Mouse (Mus musculus) adrenal gland, postnatal 14 days (tissue): ENCODE measurements around the gene Tmem33. TPM values are rescaled to one million over a fixed set of nuclear protein-coding genes. Genes with fewer than 3 reads are reported as not detected.

Experiments
- DNase-seq: peaks from one replicate; pipeline ENCODE4 v3.0.0; 2021; ENCODE audit warnings: mixed read lengths
- total RNA-seq: library from RNA; stranded (reverse); gene quantifications from 2 replicates; pipeline ENCODE4 v1.2.3, GENCODE M21; 2021

The Tmem33 gene
- total RNA-seq, 1 experiment from 2014 or later = 90.7 TPM

- no peak for DNase-seq
Measured at GRCm38 (mm10) chr5:67258473-67258872, 1.9 kb upstream of the Tmem33 start.

DNA sequence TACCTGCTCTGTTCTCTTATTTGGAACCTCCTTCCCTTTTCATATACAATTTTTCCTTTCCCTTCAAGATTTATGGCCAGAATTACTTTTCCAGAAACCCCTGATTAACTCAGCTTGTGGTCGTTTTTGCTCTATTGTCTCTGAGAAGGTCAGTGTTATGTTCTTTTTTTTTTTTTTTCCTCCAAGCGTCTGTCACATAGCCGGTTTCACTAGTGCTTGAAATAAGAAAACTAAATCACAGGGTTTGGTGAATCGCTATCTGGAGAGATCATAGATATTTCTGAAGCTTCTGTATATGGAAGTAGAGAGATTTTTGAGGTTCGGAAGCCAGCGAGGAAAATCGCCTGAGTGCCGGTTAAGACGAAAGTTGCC is 220 bp upstream of the Tmem33 start:
- DNase-seq = no peak

GRCm38 (mm10) chr5:67262964-67263363 is 2.6 kb downstream of the Tmem33 start:
- no peak for DNase-seq

- DNase-seq = no peak
Measured at GRCm38 (mm10) chr5:67266106-67266505, 5.7 kb downstream of the Tmem33 start.

DNA sequence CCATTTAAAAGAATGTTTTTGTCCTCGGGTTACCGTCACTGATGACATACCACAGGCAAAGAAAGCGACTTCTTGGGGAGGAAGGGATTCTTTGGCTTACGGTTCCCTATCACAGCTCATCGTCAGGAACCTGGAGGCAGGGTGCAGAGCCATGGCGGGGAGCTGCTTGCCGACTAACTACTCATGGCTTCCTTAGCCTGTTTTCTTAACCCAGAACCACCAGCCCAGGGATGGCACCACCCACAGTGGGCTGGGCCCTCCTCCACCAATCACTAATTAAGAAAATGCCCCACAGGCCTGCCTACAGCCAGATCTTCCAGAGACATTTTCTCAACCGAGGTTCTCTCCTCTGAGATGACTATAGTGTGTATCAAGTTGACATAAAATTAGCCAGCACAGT is 8.9 kb downstream of the Tmem33 start:
- DNase-seq = no peak

DNA sequence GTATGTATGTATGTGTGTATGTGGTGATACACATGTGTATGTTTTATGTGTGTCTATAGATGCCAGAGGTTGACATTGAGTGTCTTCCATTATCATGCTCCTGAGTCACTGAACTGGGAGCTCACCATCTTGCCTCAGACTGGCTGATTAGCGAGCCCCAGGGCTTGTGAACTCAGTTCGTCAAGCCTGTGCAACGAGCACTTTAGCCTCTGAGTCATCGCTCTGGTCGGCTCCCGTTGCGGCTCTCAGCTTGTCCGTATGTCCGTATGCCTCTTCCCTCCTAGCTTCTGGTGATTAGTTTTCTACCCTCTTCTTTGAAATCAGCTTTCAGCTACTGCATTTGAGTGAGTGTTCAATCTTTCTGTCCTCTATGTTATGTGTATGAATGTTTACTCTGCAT is 19.0 kb downstream of the Tmem33 start:
- DNase-seq = no peak

DNA sequence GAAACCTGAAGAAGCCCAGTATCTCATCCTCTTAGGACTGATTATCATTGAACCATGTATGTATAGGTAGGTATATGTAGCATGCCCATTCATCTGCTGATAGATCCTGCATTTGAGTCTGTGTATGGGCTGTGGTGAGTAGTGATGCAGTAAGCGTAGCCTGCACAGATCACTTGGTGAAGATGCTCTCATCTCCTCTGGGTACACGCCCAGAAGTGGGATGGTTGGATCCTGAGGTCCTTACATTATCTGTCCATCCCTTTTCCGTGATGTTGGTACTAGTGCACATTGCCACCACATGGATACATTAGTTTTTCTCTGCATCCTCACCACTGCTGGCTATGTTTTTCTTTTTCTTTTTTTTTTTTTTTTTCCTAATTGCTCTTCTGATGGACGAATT is 19.5 kb downstream of the Tmem33 start:
- no peak for DNase-seq

GRCm38 (mm10) chr5:67280400-67280799 is 20.0 kb downstream of the Tmem33 start:
- DNase-seq = no peak

DNA sequence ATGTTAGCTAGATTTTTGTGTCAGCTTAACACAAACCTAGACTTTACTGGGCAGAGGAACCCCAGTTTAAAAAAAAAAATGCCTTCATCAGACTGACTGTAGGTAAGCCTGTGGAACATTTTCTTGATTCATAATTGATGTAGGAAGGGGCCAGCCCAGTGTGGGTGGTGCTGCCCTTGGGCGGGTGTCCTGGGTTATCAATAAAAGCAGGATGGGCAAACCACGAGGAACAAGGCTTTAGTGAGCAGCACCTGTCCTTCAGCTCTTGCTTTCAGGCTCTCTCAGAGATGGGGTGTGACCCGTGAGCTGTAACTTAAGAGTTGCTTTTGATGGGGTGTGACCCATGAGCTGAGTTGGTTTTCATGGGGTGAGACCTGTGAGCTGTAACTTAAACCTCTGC is 34.7 kb downstream of the Tmem33 start:
- no peak for DNase-seq

- DNase-seq = no peak
Measured at GRCm38 (mm10) chr5:67295682-67296081, 35.3 kb downstream of the Tmem33 start.

DNA sequence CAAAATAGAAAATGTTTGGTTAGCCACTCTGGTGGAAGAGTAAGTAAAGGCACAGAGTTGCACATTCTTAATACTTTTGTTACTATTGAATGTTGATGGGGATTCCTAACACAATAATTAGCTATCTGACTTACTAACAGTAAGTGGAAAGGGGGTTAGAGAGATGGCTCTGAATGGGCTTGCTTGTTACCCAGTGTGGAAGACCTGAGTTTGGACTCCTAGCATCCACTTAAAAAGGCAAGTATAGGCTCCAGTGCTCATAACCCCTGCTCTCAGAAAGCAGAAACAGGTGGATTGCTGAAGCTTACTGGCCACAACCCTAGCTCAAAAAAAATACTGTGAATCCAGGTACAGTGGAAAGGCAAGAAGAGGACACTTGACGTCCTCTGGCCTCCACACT is 35.8 kb downstream of the Tmem33 start:
- DNase-seq = no peak

DNA sequence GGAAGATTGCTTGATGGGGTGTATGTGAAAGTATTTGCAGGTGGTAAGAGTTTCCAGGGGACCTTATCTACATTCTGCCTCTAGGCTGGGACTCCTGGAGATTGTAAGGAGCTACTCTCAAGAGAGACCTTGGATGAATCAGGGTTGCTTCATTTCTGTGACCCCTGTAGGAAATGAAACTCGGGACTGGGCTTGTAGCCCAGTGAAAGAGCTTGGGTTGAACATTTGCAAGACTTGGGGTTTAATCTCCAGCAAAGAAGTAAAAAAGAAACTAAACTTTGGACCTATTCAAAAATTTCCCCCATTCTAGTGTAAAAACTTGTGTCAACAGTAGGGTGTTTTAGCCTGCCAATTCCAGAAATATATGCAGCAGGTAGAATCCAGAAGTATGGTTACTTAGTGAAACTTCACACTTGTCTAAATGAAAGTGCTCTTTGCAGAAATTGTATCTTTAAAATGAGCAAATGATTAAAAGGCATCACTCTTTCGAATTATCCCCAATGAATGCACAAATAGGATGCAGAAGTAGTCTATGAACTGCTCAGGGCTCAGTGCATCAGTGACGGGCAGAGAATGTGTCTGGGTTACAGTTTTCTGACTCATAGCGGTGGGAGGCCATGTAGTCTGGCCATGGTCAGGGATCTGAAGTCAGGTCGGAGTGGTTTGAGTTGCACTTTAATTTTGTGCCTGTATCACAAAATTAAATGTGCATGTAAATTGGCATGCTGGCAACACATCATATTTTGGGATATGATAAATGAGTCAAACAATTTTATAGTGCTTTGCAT is 36.9 kb downstream of the Tmem33 start:
- peak; percentile 15 for DNase-seq

DNA sequence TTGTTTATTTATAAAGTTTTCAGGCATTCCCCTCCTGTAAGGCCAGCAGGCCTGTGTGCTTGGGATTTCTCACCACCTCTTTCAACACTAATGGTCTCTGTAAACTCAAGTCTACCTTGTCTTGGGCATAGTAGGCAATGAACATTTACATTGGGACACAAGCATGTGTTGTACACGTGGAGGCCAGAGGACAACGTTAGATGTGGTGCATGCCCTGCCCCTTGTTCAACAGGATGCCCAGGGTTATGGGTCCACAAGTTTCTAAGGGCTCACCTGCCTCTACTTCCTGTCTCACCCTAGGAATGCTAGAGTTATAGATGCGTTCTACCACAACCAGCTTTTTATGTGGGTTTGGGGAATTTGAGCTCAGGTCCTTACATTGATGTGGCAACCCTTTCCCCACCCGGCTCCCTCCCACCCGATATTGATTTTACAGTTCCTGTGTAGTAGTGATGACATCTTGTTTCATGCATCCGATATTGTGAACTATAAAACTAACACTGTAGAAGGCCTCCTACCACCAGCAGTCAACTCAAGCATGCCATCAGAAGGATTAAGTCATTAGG is 39.6 kb downstream of the Tmem33 start:
- DNase-seq = no peak

DNA sequence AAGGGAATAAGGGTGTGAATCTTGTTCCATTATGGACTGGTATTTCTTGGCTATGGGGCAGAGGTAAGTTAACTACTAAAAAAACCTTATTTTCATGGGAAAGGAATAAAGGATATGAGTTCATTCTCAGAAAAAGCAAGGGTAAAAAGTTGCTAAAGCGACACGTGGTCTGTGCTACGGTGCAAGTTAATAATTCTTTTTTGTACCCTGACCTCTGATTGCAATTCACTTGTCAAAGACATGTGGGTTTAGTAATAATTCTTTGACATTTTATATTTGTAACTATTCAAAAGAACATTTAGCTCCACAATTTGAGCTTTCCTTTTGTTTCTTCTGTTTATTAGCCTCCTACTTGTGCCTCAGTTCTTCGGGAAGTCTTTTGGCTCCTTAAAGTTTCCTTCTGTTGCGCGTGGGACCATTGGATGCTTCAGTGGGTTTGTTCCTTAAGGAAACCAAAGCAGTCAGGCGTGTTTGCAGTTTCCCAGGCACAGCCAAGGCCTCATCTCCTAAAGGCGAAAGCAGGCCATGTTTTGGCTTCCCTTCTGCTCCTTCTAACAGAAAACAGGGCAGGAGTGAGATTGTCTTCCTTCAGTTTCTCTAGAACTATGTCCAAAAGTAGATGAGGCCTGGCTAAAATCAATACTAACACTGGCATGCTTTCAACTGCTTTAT is 40.7 kb downstream of the Tmem33 start:
- no peak for DNase-seq

DNA sequence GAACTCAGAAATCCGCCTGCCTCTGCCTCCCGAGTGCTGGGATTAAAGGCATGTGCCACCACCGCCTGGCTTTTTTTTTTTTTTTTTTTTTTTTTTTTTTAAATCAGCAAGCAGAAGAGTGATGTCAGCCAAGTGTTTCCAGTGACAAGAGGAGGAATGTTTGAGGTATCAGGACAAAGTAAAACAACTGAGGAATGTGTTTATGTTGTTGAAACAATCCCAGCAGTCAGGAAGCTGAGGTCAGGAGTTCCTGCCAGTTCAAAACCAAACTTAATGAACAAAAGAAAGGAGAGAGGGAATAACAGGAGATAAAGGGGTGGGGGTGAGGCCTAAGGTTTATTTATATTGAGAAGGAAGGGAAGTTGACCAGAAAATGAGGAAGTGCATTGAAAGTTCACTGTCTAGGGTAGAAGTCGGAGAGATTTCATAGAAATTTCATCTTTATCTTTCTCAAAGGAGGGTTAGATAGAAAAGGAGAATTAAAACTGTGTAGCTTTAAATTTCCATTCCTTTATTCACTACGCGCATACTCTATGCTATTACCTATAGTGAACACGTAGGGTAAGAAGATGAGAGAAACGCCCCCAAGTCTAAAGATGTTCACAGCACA is 41.5 kb downstream of the Tmem33 start:
- no peak for DNase-seq

GRCm38 (mm10) chr5:67303816-67304215 is 43.5 kb downstream of the Tmem33 start:
- DNase-seq = no peak

DNA sequence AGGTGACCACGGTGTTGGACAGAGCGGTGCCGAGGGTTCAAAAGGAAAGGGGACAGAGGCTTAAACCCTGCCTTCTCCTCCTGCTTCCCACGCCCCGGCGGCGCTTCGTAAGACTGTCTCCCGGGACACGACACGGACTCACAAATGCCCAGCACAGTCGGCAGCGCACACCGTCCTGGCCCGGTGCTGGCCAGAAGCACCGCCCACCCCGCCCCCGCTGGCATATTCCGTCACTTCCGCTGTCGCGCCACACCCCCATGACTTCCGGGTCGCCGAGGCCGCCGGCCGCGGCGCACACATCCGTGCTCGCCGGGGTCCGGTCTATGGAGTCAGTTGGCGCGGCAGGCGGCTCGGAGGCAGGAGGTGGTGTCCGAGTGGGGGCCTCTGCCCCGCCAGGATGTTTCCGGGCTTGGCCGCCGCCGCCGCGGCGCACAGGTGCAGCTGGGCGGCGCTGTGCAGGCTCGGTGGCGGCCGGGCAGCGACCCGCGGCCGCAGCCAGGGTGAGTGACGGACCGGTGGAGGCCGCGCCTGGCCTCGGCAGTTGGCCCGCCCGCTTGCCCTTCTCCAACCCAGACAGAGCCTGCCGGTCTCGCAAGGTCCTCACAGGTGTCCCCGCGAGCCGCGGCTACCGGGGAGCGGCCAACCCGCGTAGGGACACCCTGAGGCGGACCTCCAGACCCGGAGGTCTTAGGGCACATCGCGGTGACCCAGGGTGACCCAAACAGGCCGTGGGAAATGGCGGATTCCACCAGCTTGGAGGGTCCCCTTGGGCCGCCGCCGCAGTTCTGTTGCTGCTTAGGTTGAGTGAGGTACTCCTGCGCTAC is 46.5 kb downstream of the Tmem33 start, which contains the start of gene Slc30a9:
Slc30a9 (plus strand) TSS at position 258 of the 824 bp plus-strand sequence.
- peak; percentile 97 for DNase-seq

DNA sequence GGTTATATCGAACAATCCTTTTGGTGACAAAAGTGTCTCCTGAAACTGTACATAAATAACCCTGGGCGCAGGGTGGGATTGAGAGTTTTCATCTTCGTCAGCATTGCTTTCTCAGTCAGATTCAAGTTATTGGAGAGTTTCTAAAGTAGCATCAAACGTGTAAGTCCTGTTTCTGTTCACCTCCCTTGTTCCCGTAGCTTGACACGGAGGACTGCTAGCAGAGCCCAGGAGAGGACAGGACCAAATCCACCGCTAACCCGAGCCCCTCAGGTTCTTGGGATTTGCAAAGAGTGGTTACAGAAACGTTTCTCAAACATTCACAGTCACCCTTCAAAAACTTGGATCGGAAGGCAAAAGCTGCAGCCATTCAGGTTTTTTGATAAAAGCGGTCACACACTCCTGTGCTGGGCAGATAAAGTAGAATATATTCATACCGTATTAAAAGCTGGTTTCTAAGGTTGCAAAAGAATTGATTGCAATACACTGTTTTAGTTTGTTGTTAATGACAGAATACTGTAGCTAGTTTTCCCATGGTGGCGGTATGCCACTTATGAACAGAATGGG is 47.4 kb downstream of the Tmem33 start:
- no peak for DNase-seq

GRCm38 (mm10) chr5:67311811-67312521 is 51.6 kb downstream of the Tmem33 start:
- peak; percentile 22 for DNase-seq

GRCm38 (mm10) chr5:67312522-67312851 is 52.1 kb downstream of the Tmem33 start:
- no peak for DNase-seq

DNA sequence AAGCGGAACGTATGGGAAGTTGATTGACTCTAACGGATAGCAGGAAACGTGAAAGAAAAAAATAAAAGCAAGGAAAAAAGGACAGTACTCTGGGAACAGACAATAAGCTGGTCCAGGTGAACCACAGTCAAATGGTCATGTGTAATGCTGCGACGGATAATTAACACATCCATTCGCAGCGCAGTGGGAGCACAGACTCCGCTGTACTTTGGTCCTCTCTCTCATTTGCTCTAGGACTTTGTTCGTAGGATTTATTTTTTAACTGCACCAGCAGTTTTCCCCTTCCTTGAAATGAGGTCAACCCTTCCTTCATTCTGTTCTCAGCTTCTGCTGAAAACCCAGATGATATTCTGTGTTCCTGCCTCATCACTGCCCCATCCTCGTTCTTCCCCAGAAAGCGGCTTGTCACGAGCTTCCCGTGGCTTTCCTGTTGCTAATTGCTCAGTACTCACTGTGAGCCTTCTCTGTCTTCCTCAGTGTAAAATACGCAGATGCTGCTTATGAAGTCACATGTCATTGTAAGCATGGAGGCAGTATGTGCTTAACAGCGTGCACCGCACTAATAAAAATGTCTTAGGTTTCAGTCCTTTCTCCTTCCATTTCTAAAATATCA is 61.4 kb downstream of the Tmem33 start:
- no peak for DNase-seq
